Mouse (Mus musculus) neutrophil, adult 5-6 weeks (primary cell): ENCODE results near the gene Tspo2. TPM values are rescaled to one million over a fixed set of nuclear protein-coding genes. Genes with fewer than 3 reads are reported as not detected.

Experiments used
- ATAC-seq: fragments of 151-379, 151-347 bp; 2 replicates; pipeline ENCODE4 v1.8.0; 2017; ENCODE audit warnings: mild to moderate bottlenecking, moderate TSS enrichment; ENCODE audit not compliant: insufficient number of reproducible peaks, poor library complexity, low FRiP score, severe bottlenecking; ENCODE audit errors: extremely low read depth
- total RNA-seq: library from RNA; stranded (forward); fragments of 200-1000 nt; gene quantifications from 2 replicates; pipeline ENCODE4 v1.2.3, GENCODE M21; 2017

The Tspo2 gene
- total RNA-seq, 1 experiment from 2014 or later, result 3.8 TPM

DNA sequence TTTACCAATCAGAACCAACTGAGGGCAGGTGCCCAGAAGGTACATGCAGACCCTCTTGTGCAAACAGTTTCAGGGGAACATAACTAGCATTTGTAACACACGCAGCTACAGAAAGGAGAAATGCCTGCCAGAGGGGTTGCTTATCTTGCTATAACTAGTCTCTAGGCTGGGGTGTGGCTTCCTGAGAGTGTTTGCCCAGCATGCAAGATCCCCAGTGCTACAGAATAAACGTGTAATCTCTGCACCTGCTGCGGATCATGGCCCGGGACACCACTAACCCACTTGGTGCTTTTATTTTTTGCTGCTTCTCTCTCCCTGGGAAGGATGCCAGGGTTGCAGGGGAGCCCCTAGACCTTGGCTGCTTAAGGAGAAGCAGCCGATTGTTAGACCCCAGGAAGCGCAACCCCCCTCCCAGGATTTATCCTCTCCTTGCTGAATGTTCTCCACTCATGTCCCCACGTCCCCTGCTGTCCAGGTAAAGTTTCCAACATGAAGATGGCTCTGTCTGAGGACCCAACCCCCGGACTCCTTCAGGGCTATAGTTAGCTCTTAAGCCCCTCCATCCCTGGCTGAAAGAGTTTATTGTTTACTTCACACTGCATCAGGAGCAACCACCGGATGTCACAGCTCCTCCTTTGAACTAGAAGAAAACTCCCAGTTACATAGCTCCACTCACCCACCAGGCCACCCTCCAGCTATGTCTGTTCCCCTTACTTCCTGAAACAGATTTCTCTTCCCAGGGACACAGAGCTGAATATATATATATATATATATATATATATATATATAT is 25.3 kb downstream of the Tspo2 start:
- ATAC-seq, result peak; percentile 37; the same call in 1 of the 2 replicates

DNA sequence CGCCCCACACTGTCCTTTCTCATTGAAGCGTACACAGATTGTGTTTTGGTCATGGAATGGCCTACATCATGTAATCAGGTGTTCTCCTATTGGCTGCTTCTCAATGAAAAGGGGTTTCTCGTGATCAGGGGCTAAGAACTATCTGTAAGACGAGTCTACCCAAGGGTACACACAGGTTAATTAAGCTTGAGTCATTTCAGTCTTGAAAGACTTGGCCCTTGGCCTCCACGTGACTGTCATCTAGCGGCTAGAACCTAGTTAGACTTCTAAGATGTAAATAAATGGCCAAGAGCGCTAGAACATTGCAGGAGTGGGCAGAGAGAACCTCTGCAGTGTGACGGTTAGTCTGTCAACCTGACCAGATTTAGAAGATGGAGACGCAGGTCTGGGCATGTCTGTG is 27.1 kb downstream of the Tspo2 start:
- no peak for ATAC-seq

DNA sequence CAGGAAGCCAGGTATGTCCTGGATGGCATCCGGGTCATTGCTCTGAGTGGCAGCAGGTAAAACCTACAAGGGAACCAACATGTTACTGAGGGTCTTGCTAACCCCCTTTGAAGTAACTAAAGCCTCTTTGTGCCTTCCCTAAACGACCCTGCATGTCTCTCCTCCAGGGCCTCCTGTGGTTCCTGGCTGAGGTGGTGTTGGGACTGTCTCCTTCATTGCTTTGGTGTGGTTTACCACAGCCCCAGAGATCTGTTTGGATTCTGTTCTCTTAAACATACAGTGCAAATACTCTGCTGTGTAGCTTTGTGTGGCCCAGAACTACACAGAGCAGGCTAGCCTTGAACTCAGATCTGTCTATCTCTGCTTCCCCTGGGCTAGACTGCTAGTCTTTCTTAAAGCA is 31.8 kb downstream of the Tspo2 start:
- no peak for ATAC-seq

DNA sequence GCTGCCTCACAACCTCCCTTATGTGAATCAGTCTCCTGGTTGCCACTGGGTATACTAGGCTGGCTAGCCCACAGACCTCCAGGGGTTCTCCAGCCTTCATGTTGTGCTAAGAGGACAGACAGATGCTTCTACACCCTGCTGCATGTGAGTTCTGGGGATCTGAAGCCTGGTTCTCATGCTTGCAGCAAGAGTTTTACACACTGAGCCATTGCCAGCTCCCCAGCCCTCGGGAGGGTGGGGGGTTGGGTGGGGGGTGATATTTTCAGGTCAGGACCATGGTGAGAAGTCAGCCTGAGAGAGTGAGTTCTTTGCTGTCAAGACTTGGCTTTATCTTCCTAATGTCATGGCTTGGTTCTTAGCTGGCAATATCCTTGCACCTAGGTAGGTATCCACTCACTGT is 32.5 kb downstream of the Tspo2 start:
- no peak for ATAC-seq

DNA sequence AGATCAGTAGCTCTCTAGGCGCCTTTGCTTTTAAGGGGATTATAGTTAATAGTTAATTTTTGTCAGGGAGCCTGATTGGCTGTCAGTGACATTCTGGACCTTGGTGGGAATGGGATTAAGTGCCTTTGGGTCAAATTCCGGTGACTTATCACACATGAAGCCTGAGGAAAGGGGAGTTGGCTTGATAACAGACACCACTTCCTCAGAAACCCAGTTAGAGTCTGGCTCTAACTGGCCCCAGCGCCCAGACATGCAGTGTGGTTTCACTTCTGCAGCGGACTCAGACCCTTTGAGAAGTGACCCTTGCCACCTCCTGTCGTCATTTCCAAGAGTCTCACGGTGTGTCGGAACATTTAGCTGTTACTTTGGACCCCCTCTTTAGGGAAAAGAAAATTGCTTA is 33.1 kb downstream of the Tspo2 start:
- ATAC-seq, result no peak

DNA sequence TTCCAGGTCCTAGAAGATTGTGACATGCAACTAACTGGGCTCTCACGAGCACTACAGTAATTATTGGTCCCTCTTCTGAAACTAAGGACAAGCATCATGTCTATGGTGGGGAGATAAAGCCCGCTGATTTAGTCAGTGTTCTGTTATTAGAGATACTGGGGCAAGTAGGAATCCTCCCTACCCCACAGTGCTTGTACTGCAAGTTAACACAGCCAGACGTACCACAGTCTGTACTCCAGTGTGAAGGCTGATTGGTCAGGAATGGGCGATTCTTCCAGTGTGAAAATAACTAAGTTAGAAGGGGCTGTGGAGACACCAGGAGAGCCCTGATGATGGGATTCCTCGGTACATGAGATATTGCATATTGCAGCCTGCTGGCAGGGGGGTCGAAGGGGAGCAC is 33.8 kb downstream of the Tspo2 start:
- no peak for ATAC-seq

DNA sequence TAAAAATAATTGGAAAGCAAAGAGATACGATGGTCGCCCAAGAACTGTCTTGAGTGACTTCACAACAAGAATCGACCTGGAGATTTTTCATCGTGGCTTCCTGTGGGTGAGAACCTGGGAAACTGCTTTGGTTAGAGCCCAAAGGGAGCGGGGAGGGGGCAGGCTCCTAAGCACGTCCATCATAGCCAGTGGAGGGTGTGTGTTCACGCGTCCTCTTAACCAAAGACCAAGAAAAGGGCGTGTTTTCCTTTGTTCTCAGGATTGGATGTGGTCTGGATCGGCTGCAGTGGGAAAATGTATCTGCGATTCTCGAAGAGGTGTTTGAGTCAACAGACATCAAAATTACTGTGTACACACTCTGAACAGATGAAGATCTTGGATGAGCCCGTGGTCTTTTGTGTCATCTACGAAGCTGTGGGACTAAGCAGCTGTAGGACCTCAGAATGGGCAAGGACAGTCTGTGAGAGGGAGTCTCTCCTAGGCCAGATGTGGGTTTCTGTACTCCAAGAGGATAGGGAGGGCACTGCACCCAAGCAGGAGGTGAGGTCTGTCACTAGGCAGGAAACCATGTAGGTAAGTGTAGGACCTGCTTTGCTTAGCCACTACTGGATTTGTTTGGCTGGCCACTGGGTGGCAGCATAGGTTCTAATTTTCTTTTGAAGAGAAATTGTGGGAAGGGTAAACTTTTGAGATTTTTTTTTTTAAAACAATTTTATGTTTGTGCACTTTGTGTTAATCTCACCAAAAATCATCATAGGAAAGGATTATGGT is 34.7 kb downstream of the Tspo2 start:
- ATAC-seq, result peak; percentile 78; the same call in 1 of the 2 replicates

DNA sequence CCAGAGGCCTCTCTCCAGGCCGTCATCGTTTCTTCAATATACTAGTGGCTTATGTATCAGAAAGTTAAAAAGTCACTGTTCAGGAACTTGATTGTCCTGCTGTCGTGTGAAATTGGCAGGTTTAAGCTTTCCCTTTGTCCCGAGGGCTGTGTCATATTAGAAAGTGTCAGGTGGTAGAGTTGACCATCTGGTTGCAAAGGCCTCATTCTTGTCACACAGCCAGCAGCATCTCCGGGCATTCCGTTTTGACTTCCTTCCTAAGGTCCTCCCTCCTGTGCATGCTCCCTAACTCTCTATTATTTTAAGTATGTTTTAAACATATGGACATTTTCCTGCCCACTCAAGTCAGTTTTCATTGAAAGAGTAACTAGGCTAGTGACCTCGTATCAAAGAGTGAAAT is 35.3 kb downstream of the Tspo2 start:
- no peak for ATAC-seq

DNA sequence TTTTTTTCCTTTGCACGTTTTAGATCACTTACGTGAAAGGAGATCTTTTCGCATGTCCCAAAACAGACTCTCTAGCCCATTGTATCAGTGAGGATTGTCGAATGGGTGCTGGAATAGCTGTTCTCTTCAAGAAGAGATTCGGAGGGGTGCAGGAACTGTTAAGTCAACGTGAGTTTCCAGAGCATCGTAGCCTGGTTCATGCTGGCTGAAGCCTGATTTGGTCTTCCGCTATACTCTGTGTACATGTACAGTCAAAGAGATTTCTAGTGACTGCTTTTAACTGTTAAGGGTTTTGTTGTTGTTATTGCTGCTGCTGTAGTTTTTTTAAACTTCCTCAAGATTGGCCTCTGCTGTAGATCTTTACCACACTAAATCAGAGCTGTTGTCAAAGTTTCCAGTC is 40.1 kb downstream of the Tspo2 start:
- no peak for ATAC-seq

DNA sequence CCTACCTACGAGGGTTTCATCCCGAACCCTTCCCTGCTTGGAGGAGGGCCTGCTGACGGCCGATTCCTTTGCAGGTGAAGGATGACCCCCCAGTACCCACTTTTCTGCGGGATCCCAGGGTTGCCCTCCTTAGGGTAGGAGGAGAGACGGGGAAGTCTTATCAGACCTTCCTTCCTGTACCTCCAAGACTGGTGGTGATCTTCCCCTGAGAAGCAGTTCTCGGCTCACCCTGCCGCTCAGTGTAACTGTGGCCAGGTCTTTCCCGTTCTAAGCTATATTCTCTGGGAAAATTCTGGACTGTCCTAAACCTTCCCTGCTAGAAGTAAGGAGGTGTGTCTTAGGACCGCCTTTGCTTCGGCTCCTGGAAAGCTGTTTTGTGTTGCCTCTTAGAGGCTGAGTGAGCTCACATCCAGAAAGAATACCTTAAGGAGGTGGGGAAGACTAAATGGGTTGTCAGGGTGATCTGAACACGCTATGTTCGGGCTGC is 41.0 kb downstream of the Tspo2 start:
- no peak for ATAC-seq

DNA sequence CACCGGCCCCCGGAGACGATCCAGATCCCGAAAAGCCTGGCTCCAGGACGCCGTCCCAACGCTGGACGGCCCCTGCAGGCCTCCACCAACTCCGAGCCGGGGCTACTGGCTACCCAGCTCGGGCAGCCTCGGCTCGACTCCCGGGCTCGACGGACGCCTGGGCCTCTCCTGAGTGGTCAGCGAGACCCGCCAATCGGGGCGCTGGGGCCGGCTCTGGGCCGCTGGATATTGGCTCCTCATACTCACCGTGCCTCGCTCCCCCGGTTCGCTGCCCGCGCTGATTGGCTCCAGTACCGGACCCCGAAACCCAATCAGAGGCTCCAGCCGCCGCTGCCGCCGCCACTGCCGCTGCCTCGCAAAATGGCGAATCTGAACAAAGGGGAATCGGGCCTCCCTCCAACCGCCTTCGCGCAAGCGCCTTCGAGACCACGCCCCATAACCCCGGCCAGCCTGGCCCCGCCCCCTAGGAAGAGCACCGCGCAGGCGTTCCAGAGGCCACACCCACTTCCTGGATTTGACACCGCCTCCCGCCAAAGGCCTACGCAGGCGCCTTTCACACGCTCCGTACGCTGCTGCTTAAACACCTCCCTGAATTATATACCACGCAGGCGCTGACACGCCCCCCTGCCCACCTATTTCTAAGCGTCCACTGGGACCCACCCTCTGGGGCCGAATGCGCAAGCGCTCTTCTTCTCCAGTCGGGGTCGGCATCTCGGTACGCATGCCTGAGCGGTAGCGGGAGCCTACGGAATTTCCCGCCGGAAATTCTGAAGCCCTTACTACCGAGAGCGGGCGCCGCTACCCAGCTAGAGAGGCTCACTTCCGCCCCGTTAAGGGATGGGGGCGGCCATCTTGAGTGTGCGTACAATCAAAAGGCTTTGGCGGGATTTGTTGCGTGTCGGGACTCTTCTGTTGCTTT is 41.7 kb downstream of the Tspo2 start, which contains the start of the genes Nfya and Oard1:
Nfya (minus strand) TSS at position 527 of the 919 bp plus-strand sequence.
Oard1 (plus strand) TSS at position 635 of the 919 bp plus-strand sequence.
- peak; percentile 76 for ATAC-seq

DNA sequence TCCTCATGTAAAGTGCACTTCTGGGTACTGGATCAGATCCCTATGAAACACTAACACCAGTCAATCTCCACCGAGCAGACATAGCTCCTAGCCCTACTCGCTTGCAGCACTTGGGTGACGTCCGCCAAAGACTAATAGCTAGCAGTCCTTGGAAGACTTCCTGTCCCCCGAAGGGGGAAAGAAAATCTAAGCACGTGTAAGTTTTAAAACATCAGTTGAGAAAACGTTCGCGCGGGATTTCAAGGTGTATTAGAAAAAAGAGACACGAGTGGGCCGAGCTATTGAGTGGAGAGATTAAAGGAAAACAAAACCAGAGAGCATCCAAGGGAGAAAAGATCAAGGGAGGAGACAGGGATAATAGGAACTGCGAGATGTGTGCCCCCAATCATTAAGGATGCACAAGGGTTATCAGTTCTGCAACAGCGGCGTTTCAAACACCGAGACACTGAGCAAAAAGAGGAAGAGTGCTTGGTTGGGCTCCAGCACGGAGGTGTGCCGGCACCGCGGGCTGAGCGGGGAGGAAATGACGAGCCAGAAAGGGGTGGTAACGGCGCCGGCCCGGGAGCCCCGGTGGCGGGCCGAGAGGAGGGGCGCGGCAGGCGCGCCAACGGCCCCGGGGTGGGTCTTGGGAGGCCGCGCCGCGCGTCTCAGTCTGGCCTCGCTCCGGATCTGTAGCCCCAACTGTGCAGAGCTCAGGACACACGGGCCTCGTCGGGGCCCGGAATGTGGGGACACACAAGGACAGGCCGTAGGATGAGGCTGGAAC is 42.6 kb downstream of the Tspo2 start:
- peak; percentile 52 for ATAC-seq

DNA sequence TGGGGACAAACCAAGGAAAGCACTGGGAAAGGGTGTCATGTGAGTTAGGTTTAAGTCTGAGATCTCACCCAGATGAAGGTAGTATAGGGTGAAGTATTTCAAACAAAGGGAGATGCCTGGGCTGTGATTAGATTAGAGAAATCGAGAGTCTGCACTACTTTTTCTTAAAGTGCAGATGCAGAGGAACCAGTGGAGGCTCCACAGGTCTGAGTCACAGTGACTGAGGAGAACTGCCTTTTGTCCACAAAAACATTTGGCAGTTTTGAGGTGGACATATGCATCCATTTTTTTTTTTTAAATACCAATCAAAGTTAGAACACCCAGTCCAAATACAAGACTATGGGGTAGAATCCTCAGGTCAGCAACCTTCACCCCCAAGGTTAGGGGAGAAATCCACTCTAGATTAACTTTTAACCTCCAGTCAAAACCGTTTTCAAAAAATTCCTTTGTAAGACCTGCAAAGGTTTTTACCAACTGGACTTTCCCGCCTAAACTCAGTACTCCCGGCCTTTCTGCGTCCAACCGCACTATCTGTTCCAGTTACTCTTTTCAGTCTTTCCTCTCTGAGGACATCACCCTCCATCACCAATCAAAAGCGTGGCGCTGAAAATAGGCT is 43.3 kb downstream of the Tspo2 start:
- no peak for ATAC-seq

DNA sequence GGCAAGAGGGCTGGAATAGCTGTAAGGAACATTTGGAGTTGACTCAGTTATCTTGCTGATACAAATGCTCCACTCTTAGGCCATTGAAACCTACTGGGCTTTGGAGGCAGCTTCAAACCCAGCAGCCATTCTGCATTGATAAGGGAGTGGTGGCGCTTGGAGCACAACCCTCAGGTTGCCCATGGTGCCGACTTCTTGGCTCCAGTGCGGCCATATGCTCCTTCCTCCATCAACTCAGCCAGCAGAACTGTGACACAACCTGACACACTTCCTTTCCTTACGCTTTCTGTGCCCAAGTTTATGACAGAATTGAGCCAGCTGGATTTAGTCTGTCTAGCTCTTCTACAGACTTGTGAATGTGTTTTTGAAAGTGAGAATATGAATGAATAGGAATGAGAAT is 44.2 kb downstream of the Tspo2 start:
- no peak for ATAC-seq

DNA sequence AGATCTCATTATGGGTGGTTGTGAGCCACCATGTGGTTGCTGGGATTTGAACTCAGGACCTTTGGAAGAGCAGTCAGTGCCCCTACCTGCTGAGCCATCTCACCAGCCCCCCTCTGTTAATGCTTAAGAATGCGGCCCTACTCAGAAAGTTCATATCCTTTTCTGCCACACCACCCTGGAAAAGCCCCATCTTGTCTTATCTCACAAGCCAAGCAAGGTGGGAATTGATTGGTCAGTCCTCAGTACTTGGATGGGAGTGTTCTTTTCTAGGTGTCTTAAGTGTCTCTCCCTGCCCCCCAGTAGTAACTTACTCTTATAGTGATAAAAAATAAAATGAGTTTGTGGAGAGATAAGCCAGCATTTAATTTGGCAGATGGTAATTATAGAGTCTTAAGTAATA is 46.6 kb downstream of the Tspo2 start:
- ATAC-seq, result no peak

DNA sequence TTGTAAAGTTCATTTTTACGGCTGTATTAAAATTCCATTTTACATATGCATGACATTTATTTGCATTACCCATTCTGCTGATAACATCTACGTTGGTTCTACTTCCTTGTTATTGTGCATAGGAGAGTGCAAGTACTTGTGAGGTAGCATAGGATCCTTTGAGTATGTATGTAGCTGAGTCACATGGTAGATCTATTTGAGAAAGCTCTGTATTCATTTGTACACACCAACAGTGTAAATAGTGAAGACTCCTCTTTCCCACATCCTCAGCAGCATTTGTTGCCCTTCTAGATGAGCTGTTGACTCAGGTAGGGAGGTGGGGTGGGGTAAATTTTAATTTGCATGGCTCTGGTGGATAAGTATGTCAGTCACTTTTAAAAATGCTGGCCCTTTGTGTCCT is 47.5 kb downstream of the Tspo2 start:
- ATAC-seq, result no peak

DNA sequence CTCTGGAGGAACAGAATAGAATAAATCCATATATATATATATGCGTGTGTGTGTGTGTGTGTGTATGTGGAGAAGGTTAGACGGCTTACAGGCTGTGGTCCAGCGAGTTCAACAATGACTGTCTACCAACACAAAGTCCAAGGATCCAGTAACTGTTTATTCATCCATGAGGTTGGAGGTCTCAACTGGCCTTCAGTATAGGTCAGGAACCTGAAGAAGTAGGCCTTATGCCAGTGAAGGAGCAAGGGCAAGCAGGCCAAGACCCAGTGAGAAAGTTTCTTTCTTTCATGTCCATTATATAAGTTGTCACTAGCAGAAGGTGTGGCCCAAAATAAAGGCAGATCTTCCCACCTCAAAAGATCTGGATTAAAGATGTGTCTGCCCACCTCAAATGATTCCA is 48.6 kb downstream of the Tspo2 start:
- no peak for ATAC-seq

DNA sequence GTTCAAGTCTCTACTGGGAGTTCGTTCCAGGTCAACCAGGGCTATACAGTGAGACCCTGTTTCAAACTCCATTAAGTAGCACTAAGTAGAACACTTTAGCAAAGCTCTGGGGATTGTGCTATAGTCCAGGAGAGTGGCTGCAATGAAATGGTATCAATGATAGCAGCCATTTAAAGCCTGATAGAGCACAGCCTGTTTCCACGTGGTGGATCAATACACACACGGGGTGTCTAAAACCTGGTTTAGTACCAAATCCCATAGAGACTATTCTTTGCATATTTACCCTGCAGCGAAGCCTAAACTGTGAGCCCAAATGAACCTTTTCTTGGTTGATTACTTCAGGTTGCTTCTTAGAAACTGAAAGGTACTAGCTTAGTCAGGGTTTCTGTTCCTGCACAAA is 49.6 kb downstream of the Tspo2 start:
- ATAC-seq, result no peak
